Mouse (Mus musculus): ENCODE results near the gene Prdm15. TPM values are rescaled to one million over a fixed set of nuclear protein-coding genes. Genes with fewer than 3 reads are reported as not detected.

Prdm15 gene
- total RNA-seq, 2 experiments from 2014 or later: 5.1 to 7.1 TPM

DNA sequence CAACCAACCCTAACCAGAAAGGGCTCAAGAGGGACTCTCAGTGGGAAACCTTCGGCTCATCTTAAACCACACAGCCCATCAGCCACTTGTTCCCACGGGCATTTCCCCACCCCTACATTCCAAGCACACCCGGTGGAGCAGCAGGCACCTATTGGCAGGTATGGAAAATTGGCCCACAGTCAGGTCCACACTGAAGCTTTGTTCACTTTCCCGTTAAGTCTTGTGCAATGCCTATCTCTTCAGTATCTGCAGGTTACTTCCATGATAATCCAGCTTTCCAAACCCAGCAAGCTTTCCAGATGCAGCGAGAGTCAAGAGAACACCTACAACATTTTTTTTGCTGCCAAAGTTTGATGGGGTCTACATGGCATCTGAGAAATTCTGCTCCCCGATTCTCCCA lies 103.2 kb downstream of the Prdm15 start:
- DNase-seq: no peak

Small RNA genes lying within 50 kb of the gene (microRNA-seq; reads per million reads assigned to microRNA genes)
- gene Mir6964: 0.35 to 0.41 reads per million in 2 experiments

Other genes starting within 250 kb of the Prdm15 start
- gene Tmprss2, start 240.7 kb downstream of the Prdm15 start, total RNA-seq (2021): not detected
- gene Ripk4, start 88.1 kb downstream of the Prdm15 start, total RNA-seq (2021): under 1 TPM; 0.29 to 0.50 TPM
- 10 to 100 TPM; 20.6 to 21.4 TPM for gene C2cd2, start 110.7 kb upstream of the Prdm15 start, total RNA-seq (2021)
- gene Zbtb21, start 110.8 kb upstream of the Prdm15 start, total RNA-seq (2021): 10 to 100 TPM; 17.1 to 18.2 TPM
- gene B230307C23Rik, start 145.5 kb upstream of the Prdm15 start, total RNA-seq (2021): 10 to 100 TPM in 1 of 2 experiments, 1 to 10 TPM in 1; 8.1 to 13.2 TPM
- gene A630089N07Rik, start 230.6 kb upstream of the Prdm15 start, total RNA-seq (2021): 1 to 10 TPM; 4.4 to 5.0 TPM